Mouse (Mus musculus): Measurements from ENCODE around the gene Ppp1cc.
A peak's percentile ranks its signal among the peaks of the same experiment; 100 is the strongest.

Ppp1cc gene

GRCm38 (mm10) chr5:122157827-122158381 lies at the start of gene Ppp1cc:
Gene Ppp1cc (plus strand): TSS chr5:122158278.
- peak; percentile 94 for DNase-seq (ENCODE audit: low read depth, low spot score)

- DNase-seq (ENCODE audit: low read depth, low spot score): no peak
Observed at GRCm38 (mm10) chr5:122109325-122110060, 48.6 kb upstream of the Ppp1cc start.

- no peak for DNase-seq (ENCODE audit: low read depth, low spot score)
Observed at GRCm38 (mm10) chr5:122110625-122111024, 47.5 kb upstream of the Ppp1cc start.

GRCm38 (mm10) chr5:122111091-122111932 lies 46.8 kb upstream of the Ppp1cc start:
- peak; percentile 72 for DNase-seq (ENCODE audit: low read depth, low spot score)

GRCm38 (mm10) chr5:122111933-122112248 lies 46.2 kb upstream of the Ppp1cc start:
- DNase-seq (ENCODE audit: low read depth, low spot score): peak; percentile 74

- no peak for DNase-seq (ENCODE audit: low read depth, low spot score)
Observed at GRCm38 (mm10) chr5:122113450-122113849, 44.6 kb upstream of the Ppp1cc start.

GRCm38 (mm10) chr5:122114176-122114575 lies 43.9 kb upstream of the Ppp1cc start:
- peak; percentile 69 for DNase-seq (ENCODE audit: low read depth, low spot score)

GRCm38 (mm10) chr5:122115266-122115763 lies 42.8 kb upstream of the Ppp1cc start:
- peak; percentile 34 for DNase-seq (ENCODE audit: low read depth, low spot score)

GRCm38 (mm10) chr5:122116243-122116642 lies 41.8 kb upstream of the Ppp1cc start:
- DNase-seq (ENCODE audit: low read depth, low spot score): peak; percentile 90

GRCm38 (mm10) chr5:122125211-122125760 lies 32.8 kb upstream of the Ppp1cc start:
- no peak for DNase-seq (ENCODE audit: low read depth, low spot score)

- peak; percentile 92 for DNase-seq (ENCODE audit: low read depth, low spot score)
Observed at GRCm38 (mm10) chr5:122129068-122129655, 28.9 kb upstream of the Ppp1cc start.

GRCm38 (mm10) chr5:122130341-122130998 lies 27.6 kb upstream of the Ppp1cc start:
- DNase-seq (ENCODE audit: low read depth, low spot score): no peak

GRCm38 (mm10) chr5:122131076-122132051 lies 26.7 kb upstream of the Ppp1cc start:
- DNase-seq (ENCODE audit: low read depth, low spot score): peak; percentile 88

GRCm38 (mm10) chr5:122132167-122133049 lies 25.7 kb upstream of the Ppp1cc start:
- no peak for DNase-seq (ENCODE audit: low read depth, low spot score)

GRCm38 (mm10) chr5:122133050-122133389 lies 25.1 kb upstream of the Ppp1cc start:
- no peak for DNase-seq (ENCODE audit: low read depth, low spot score)

GRCm38 (mm10) chr5:122134395-122135289 lies 23.4 kb upstream of the Ppp1cc start:
- DNase-seq (ENCODE audit: low read depth, low spot score): no peak

- DNase-seq (ENCODE audit: low read depth, low spot score): no peak
Observed at GRCm38 (mm10) chr5:122135290-122135882, 22.7 kb upstream of the Ppp1cc start.
